12 mouse cellular contexts compared by ENCODE assay signal in genomic region chr3:131469636-131470035, GRCm38 (mm10). TPM values are rescaled to one million over a fixed set of nuclear protein-coding genes. Genes with fewer than 3 reads are reported as not detected.
"Had no signal": no experiment of that assay in that cellular context is flagged by ENCODE, and none has a peak within 500 bp of the region (broad histone marks: within the 10 kb centered on the region; RNA-seq: fewer than 3 reads in every experiment).

No protein-coding gene starts in this region.

- H3K9me3 ChIP-seq: limb, embryonic 13.5 days; neural tube, embryonic 15.5 days had no signal

- H3K27ac ChIP-seq: limb, embryonic 13.5 days; liver, embryonic 14.5 days; neural tube, embryonic 15.5 days had no signal

- H3K4me3 ChIP-seq: limb, embryonic 13.5 days; myocyte; neural tube, embryonic 15.5 days had no signal

- DNase-seq: kidney, postnatal 10 days; left cerebral cortex, postnatal 4 days; lung, adult 18-20 months; midbrain, embryonic 14.5 days; right cerebral cortex, adult 18-20 months; right cerebral cortex, postnatal 25 days; thymus, postnatal 4 days had no signal

- H3K4me2 ChIP-seq: limb, embryonic 13.5 days; neural tube, embryonic 15.5 days had no signal

- H3K36me3 ChIP-seq: limb, embryonic 13.5 days; neural tube, embryonic 15.5 days had no signal

- H3K27me3 ChIP-seq: limb, embryonic 13.5 days; neural tube, embryonic 15.5 days had no signal

- H3K9ac ChIP-seq: limb, embryonic 13.5 days; liver, embryonic 14.5 days; neural tube, embryonic 15.5 days had no signal

RNA-seq across cellular contexts. Expression of gene Sgms2, which starts 21.6 kb away (rescaled TPM):
- total RNA-seq: megakaryocyte-erythroid progenitor cell, adult 5-6 weeks had no signal
